Mouse (Mus musculus) CH12F3 (cell line): ENCODE measurements around the gene Adh5.

Experiments used
- in situ Hi-C: fragments of 300-500 bp; cut with MboI; formaldehyde crosslinking; loops from 2 replicates; pipeline ENCODE4 v1.14.3; 2020; ENCODE audit warnings: low sequenced_read_pairs

The Adh5 gene

DNA sequence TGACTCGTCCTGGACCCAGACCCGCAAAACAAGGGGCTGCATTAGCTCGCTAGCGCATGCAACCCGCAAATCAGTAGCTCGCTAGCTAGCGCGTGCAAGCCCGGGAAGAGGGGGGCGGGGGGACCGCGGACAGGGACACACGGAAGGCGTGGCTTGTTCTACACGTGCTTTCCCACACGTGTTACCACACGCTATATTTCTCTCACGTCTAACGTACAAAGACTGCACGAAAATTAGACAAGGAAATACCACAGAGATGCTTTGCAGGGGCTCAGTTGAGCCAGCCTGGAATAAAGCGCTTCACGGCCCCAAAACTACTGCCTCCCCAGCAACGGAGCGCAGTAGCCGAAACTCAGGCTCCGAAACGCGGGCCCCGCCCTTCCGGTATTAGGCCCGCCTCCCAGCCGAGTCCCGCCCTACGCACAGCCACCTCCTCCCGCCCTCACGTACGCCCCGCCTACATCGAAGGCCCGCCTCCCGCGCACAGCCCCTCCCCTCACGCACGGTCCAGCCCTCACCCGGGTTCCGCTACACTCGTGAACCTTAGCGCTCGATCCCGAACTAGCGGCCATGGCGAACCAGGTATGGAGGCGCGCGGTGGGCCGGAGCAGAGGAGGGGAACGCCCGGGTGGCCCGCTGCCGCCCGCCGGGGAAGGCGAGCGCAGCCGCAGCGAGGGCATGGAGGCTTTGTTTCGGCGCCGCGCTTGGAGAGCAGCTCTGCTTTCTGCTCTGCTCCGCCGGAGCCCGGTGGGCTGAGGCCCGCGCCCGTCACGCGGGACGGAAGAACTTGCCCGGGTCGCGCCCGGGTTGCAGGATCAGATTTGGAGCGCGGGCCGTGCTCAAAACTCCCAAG lies at the start of gene Adh5:
Adh5 (plus strand) TSS at position 482 of the 853 bp plus-strand sequence.
- in situ Hi-C loops: loop anchor here (25.0 kb wide), 1 partner anchor 656 kb away; no protein-coding TSS in a partner anchor

DNA sequence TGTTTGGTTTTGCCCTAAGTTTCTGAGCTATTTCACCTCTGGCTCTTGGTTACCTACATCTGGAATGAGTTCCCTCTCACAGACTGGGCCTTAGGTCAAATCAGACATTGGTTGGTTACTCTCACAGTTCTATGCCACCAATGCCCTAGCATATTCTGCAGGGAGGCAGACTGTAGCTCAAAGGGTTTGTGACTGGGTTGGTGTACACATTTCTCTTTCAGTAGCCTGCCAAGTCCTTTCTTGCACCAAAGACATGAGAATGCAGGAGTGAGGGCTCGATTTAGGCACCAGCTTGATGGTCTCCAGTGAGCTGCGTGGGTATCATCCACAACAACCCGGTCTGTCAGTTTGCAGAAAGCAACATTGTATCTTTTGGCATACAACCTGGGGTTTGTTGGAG lies 38.0 kb upstream of the Adh5 start:
- in situ Hi-C loops: no loop called here

DNA sequence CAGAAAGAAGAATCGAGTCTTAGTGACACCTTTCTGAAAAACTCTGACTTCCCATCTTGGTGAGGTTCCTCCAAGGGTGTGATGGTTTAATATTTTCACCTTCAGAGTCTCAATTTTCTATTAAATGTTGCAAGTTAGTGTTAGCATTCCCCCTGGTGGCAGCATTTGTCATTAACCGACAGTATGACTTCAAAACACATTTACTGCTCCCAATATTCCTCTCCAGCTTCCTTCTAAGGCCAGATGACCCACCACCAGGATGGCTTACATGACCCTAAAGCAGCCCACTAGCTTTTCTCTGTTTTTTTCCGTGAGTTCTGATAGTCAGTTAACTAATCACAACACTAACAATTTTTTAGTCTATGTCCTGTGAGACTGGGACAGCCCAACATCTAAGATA lies 37.6 kb upstream of the Adh5 start:
- in situ Hi-C loops: no loop called here

DNA sequence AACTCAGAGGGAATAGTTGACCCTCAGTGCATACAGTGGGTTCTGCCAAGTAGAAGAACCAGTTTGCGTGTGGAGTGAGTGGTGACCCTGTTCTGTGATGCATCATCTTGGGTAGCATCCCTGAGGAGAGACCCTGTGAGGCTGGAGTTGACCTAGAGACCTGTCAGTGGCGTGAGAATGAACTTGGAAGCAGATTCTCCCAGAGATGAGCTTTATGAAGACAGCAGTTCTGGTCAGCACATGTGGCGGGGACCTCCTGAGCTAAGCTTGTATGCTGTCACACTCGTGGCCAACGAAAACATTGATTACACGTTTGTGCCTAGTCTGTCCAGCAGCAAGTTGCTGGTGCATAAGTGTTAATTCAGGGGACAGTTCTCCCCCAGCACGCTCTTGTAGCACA lies 37.1 kb upstream of the Adh5 start:
- in situ Hi-C loops: no loop called here

DNA sequence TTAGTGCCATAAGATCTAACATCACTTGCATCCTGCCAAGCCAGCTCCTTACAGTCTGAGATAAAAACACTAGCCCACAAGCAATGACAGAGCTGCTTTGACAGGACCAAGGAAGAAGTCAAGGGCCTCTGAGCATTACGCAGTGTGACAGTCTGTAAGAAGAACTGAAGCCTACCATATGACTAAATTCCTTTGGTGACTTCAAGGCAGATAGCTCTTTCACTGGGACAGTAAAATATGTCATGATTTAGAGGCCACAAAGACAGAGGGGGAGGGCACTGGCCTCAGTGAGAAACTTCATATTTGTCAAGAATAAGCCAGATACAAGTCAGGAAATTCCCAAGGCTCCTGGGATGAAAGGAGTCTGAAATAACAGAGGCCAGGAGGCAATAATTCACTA lies 35.0 kb upstream of the Adh5 start:
- in situ Hi-C loops: no loop called here

DNA sequence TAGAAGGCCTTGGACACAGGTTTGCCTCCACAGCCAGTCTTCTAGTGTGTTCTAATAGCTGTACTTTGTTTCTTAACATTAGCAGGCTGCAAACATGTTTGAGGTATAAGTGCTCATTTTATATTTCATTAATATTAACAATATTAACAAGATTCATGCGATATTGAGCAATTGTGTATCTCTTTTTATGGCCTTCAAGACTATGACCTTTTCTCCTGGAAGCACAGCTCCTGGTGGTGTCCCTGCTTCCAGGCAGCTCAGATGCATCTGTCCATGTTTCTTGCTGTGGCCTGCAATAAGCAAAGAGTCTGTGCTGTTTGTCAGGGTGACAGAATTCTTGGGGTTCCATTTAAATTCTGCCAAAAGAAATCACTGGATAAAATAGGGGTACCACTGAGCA lies 33.3 kb upstream of the Adh5 start:
- in situ Hi-C loops: no loop called here

DNA sequence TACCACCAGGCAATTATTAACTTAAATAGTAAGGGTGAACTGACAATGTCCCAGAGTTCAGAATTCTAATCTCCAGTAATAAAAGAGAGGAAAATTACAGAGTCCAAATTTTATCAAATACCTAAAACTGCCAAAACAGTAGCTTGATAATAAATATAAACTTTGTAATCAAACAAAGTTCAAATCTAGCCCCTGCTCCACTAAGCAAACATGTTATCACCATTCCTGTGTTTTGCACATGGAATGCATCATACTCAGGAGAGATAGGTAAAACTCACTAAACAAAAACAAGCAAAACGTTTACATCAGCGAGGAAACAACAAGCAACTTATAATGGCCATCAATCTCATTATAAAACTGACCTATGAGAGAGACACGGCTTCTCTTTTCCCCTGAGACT lies 32.7 kb upstream of the Adh5 start:
- in situ Hi-C loops: loop anchor here (10.0 kb wide), 1 partner anchor 185 kb away; no protein-coding TSS in a partner anchor

DNA sequence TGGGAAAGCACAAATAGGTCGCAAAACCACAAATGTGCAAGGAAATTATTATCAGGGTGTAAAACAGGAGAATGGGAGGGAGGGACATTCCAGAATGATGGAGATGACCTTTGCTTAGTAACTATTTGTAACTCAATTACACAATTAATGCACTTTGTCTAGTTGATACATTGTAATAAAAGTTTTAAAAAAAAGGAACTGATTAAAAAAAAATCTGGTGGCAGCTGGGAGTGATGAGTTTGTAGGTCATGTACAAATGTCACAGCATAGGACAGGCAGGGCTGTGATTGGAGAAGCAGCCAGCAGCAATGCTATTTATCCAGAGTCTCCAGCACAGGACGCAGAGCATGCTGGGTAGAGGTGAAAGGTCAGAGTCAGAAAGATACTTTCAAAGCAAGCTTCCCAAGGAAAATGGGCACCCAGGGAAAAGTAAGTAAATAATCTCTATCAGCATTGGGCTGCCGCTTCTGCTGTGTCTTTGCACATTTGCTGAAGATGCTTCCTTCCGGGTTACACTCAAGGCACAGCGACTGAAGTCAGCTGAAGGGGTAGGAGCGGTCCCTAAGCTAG lies 27.7 kb upstream of the Adh5 start, which contains the start of gene Adh4:
Adh4 (plus strand) TSS at position 346 of the 570 bp plus-strand sequence.
- in situ Hi-C loops: loop anchor here (10.0 kb wide), 1 partner anchor 190 kb away; no protein-coding TSS in a partner anchor

DNA sequence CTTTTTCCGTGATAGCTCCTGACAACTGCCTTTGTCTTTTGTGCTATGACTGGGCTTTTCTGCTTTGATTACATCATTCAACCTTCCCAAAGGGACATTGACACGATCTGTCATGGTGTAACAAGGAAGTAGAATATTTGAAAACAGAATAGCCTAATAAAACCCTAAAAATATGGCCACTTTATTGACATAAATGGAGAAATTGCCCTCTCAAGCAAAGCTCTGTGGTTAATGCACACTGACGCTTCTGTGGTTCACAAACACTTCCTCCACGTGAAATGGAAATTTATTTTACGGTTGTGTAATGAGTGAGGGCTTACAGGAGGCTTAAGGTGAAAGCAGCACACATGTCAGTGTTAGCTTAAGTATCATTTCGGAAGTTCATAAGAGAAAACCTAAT lies 23.5 kb upstream of the Adh5 start:
- in situ Hi-C loops: loop anchor here (10.0 kb wide), 1 partner anchor 195 kb away; no protein-coding TSS in a partner anchor

DNA sequence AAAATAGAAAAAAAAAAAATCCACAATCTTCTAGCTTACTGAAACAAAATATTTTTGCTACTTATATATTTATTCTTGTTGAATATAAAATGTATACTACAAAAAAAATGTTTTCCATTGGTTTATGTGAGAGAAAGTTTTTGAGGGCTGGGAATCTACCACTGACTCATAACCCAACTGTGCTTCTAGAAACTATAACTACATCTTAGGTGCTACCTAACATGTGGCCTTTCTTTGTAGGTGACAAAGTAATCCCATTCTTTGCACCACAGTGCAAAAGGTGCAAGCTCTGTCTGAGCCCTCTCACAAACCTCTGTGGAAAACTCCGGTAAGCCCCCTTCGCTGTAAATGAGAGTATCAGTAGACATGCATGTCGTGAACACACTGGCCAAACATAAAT lies 22.5 kb upstream of the Adh5 start:
- in situ Hi-C loops: no loop called here

DNA sequence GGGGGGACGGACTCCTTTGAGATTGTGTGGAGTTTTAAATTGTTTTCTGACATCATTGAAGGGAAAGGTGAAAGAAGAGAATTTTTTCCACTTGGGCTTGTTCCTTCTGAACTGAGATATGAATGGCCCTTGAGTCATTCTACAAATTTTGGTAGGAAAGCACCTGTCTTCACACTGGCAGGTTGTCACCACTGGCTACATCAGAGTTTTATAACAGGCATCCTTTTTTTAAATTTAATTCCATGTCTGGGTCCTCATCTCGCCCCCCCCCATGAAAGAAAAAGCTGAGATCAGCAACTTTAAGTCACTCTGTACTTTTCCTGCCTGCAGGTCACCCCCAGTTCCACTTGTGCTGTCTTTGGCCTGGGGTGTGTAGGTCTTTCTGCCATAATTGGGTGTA lies 19.2 kb upstream of the Adh5 start:
- in situ Hi-C loops: no loop called here

DNA sequence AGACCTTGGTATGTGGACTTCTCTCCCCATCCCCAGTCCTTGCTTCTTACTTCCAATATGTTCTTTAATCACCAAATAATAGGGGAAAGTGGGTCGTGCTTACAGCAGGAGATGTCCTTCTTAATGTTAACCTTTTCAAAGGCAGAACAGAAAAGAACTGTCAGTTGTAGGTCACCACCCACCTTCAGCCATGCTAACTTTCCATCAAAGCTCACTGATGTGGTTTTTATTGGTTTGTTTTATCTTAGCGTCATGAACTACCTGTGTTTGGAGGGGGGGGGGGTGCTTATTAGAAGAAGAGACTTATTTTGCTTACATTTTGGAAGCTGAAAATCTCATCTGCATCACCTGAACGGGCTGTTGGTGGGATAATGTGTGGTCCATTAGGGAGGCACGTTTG lies 18.6 kb upstream of the Adh5 start:
- in situ Hi-C loops: no loop called here

DNA sequence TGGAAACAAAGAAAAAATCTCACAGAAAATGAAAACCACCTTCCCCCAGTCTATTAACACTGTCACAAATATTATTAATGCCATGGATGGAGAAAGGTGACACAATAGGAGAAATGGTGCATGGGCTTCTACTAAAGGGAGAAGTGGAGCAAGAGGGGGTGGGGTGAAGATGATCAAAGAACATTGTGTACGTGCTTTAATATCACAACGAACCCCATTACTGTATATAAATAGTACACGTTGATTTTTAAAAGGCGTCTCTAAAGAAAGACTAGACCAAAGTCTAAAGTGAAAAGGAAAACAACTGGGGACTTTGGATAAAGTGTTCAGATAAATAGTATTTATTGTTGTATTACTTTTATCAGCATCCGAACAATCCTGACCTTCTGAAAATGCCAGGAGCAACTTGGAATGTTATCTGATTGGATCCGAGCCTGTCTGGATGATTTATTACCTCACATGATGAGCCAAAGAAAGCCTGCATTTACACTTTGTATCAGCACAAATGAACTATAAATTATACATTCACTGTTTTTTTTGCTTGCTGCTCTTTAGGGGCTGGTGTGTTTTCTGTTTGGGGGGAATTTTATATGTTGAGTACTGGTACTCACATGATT lies 12.4 kb upstream of the Adh5 start:
- in situ Hi-C loops: loop anchor here (25.0 kb wide), 1 partner anchor 643 kb away; no protein-coding TSS in a partner anchor

DNA sequence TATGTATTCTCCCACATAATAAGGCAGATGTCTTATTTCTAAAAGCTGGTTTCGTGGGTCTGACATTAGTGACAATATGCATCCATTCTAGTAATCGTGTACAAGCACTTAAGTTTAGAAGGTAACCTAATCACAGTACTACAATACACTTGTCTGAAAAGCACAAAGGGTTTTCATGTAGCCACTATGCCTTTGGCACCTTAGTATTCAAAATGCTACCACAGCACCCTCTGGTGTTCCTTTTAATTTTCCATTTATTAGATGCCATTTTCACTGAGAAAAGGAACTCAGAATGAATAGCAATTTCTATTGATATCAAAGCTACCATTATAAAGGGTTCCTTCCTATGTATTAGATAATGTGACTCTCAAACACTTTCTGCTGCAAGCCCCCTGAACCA lies 11.1 kb upstream of the Adh5 start:
- in situ Hi-C loops: loop anchor here (25.0 kb wide), 1 partner anchor 645 kb away; no protein-coding TSS in a partner anchor

DNA sequence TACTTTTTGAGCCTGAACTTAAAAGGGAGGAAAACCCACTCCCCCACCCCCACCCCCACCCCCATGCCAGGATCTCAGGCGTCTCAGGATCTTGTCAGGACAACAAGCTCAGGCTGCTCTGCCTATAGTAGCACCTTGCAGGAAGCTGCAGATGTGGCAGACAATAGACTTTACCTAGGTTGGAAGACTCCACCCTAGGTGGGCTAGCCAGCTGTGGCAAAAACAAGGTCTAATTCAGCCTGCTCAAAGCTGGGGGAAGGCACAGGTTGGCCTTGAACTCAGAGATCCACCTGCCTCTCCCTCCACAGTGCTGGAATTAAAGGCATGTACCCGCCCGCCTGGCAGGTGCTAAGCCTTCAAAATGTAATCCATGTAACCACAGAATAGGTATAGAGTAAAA lies 4.2 kb upstream of the Adh5 start:
- in situ Hi-C loops: loop anchor here (25.0 kb wide), 1 partner anchor 651 kb away; no protein-coding TSS in a partner anchor

DNA sequence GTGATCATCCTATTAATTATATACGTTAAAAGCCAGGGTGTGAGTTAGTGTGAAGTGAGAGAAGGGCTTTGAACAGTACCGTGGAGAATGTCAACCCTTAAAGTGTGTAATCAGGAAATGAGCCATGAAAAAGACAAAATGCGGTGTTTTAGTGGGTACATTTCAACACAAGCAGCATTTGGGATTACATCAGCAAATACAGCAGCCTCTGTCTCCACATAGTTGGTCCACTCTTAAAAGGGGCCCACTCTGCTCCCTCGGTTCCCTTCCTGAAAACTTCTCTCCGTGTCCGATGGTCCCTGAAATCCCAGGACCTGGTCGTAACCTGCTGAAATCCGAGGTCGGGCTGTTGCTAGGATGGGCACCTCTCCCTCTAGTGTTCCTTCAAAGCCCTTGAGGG lies 690 bp upstream of the Adh5 start:
- in situ Hi-C loops: loop anchor here (25.0 kb wide), 1 partner anchor 655 kb away; no protein-coding TSS in a partner anchor

DNA sequence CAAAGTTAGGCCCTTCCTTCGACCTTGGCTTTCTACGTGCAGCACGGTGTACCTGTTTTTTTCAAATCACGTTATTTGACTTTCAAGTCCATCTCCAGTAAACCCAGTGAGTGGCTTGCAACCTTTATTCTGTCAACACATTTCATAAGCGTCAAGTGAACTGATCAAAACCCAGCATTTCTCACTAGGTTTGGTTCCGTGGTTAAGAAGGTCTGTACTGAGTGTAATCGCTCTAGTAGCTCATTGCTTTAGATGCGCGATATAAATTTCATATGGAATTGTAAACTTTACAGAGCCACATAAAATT lies 525 bp downstream of the Adh5 start:
- in situ Hi-C loops: loop anchor here (25.0 kb wide), 1 partner anchor 656 kb away; no protein-coding TSS in a partner anchor

DNA sequence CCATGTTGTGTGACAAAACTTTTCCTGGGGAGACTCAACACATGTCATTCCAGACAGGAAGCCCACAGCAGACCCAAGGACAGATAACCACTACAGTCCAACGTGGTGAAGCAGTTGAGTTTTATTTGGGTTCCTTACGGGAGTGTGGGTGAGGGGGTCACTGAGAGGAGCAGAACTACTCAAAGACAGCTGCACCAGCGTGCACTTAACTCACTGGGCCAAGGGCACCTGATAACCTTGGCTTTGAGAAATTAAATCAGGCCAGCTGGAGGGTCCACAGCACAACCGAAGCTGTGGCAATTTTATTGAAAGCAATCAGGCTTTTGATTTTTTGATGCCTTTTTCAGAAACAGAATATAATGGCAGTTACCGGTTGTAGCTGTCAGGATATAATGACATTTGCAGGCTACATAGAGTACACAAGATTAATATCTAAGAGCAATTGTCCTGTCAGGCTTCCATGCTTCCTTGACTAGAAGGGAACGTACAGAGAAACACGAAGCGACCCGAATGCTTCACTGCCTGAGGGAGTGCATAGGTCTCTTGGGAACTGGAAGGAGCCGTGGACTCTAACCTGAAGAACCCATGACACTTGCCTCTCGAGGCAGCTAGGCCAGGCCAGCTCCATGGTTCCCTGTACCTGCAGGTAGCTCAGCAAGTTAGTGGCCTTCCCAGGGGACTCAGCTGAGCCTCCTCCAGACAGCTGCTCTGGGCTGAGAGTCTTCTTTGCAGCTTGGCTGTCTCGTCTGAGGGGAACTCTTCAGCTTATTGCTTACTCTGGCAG lies 5.4 kb downstream of the Adh5 start:
- in situ Hi-C loops: loop anchor here (25.0 kb wide), 1 partner anchor 661 kb away; no protein-coding TSS in a partner anchor

DNA sequence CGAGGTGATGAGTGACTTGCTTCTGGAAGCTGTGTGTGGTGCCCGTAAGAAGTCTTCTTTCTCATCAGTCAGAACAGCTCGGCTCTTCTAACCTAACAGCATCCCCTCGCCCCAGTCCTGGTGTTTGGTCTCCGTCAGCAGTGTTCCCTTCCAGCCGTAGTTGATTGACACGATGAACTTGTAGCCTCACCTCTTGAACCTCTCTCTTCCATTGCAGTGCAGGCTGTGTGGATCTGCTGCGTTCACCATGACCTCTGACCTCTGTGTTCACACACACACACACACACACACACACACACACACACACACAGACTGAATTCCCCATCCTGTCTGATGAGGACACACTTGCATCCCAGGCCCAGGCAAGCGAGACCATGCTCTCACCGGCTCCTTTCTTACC lies 9.3 kb downstream of the Adh5 start:
- in situ Hi-C loops: no loop called here

DNA sequence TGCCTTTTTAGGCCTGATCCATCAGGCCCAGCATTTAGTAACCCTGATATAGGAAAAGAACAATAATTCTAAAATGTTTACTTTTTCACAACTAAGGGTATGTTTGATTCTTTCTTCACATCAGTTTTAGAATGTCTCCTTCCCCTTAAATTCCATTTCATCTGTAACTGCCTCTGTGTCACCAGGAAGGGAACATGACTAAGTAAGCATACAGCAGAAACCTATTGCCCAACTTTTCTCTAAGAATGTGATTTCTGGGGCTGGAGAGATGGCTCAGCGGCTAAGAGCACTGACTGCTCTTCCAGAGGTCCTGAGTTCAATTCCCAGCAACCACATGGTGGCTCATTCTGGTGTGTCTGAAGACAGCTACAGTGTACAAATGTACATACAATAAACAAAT lies 11.3 kb downstream of the Adh5 start:
- in situ Hi-C loops: no loop called here
